Mouse (Mus musculus) MEL (cell line): ENCODE measurements around the gene Elk4. TPM values are rescaled to one million over a fixed set of nuclear protein-coding genes. Genes with fewer than 3 reads are reported as not detected.

Experiments
- DNase-seq: peaks from one replicate; pipeline ENCODE4 v3.0.0; 2011; ENCODE audit warnings: low read depth, low spot score
- H3K27ac ChIP-seq: 2 replicates; pipeline ENCODE4 v1.5.1; 2012; ENCODE audit warnings: low read depth, mild to moderate bottlenecking, control low read depth, low read length, moderate library complexity; ENCODE audit not compliant: control insufficient read depth
- H3K27me3 ChIP-seq, 2 experiments: fragments of 150-350 bp in 1 of 2; sonication (generic) in 1 of 2; 2 replicates each; pipeline ENCODE4 v1.6.1; 2012; ENCODE audit warnings: low read length in 2 of 2, mild to moderate bottlenecking in 2 of 2, improper control_type of control experiment in 1 of 2, moderate library complexity in 1 of 2; ENCODE audit not compliant: insufficient read depth in 2 of 2, control insufficient read depth in 1 of 2
- H3K36me3 ChIP-seq, 2 experiments: 2 replicates each; pipeline ENCODE4 v1.6.1; 2012 to 2014; ENCODE audit warnings: low read length in 2 of 2, improper control_type of control experiment in 1 of 2, inconsistent platforms in 1 of 2, mild to moderate bottlenecking in 1 of 2; ENCODE audit not compliant: insufficient read depth in 2 of 2, control insufficient read depth in 1 of 2
- H3K4me1 ChIP-seq, 2 experiments: fragments of 150-350 bp in 1 of 2; sonication (generic) in 1 of 2; 2 replicates each; pipeline ENCODE4 v1.6.1; 2012; ENCODE audit warnings: low read length in 2 of 2, improper control_type of control experiment in 1 of 2, mild to moderate bottlenecking in 1 of 2; ENCODE audit not compliant: insufficient read depth in 2 of 2, control insufficient read depth in 1 of 2
- H3K4me3 ChIP-seq, 2 experiments: fragments of 150-350 bp in 1 of 2; sonication (generic) in 1 of 2; 2 replicates each; pipeline ENCODE4 v1.5.1; 2012; ENCODE audit warnings: low read depth in 2 of 2, low read length in 2 of 2, mild to moderate bottlenecking in 2 of 2, moderate library complexity in 2 of 2, control low read depth in 1 of 2, improper control_type of control experiment in 1 of 2; ENCODE audit not compliant: control insufficient read depth in 1 of 2, insufficient read depth in 1 of 2
- H3K79me2 ChIP-seq: 2 replicates; pipeline ENCODE4 v1.6.1; 2012; ENCODE audit warnings: mild to moderate bottlenecking, low read length, moderate library complexity; ENCODE audit not compliant: control insufficient read depth, poor library complexity, insufficient read depth
- H3K9ac ChIP-seq: 2 replicates; pipeline ENCODE4 v1.6.1; 2012; ENCODE audit warnings: low read depth, mild to moderate bottlenecking, control low read depth, low read length, moderate library complexity; ENCODE audit not compliant: control insufficient read depth, poor library complexity, severe bottlenecking
- H3K9me3 ChIP-seq: fragments of 150-350 bp; sonication (generic); replicated peaks from 2 replicates; pipeline ENCODE4 v1.6.1; 2012; ENCODE audit warnings: mild to moderate bottlenecking, low read length, improper control_type of control experiment, moderate library complexity; ENCODE audit not compliant: insufficient read depth
- CHD1 ChIP-seq: IDR thresholded peaks from 2 replicates; pipeline ENCODE4 v1.6.1; 2012; ENCODE audit warnings: low read depth, mild to moderate bottlenecking, inconsistent platforms, low read length, improper control_type of control experiment
- CHD2 ChIP-seq: IDR thresholded peaks from 2 replicates; pipeline ENCODE4 v1.6.1; 2011; ENCODE audit warnings: low read length, improper control_type of control experiment
- CTCF ChIP-seq, 3 experiments: IDR thresholded peaks in 2 of 3; conservative IDR thresholded peaks in 1 of 3; 2 replicates each; pipeline ENCODE4 v1.5.1; 2011 to 2012; ENCODE audit warnings: low read length in 3 of 3, low read depth in 2 of 3, mild to moderate bottlenecking in 2 of 3, improper control_type of control experiment in 1 of 3, inconsistent platforms in 1 of 3, mixed read lengths in 1 of 3, moderate library complexity in 1 of 3; ENCODE audit not compliant: control insufficient read depth in 1 of 3, insufficient read depth in 1 of 3, poor library complexity in 1 of 3, severe bottlenecking in 1 of 3
- E2F4 ChIP-seq: IDR thresholded peaks from 2 replicates; pipeline ENCODE4 v1.6.1; 2011; ENCODE audit warnings: low read depth, low read length, improper control_type of control experiment, borderline replicate concordance
- ELF1 ChIP-seq: IDR thresholded peaks from 2 replicates; pipeline ENCODE4 v1.6.1; 2014; ENCODE audit warnings: low read depth, mild to moderate bottlenecking, inconsistent platforms, low read length, improper control_type of control experiment, moderate library complexity
- EP300 ChIP-seq, 2 experiments: IDR thresholded peaks; 2 replicates each; pipeline ENCODE4 v1.6.1; 2011; ENCODE audit warnings: improper control_type of control experiment in 2 of 2, low read length in 2 of 2, low read depth in 1 of 2, mild to moderate bottlenecking in 1 of 2
- ETS1 ChIP-seq: IDR thresholded peaks from 2 replicates; pipeline ENCODE4 v1.6.1; 2012; ENCODE audit warnings: low read depth, mild to moderate bottlenecking, inconsistent platforms, low read length, improper control_type of control experiment, moderate library complexity
- GABPA ChIP-seq: IDR thresholded peaks from 2 replicates; pipeline ENCODE4 v1.6.1; 2012; ENCODE audit warnings: low read depth, mild to moderate bottlenecking, inconsistent platforms, low read length, improper control_type of control experiment, moderate library complexity
- GATA1 ChIP-seq: IDR thresholded peaks from 2 replicates; pipeline ENCODE4 v1.6.1; 2011; ENCODE audit warnings: low read depth, low read length, improper control_type of control experiment
- JUND ChIP-seq: IDR thresholded peaks from 2 replicates; pipeline ENCODE4 v1.6.1; 2011; ENCODE audit warnings: low read depth, mild to moderate bottlenecking, improper control_type of control experiment, low read length
- KAT2A ChIP-seq: conservative IDR thresholded peaks from 2 replicates; pipeline ENCODE4 v1.6.1; 2012; ENCODE audit warnings: low read depth, low read length, improper control_type of control experiment, inconsistent platforms
- MAFK ChIP-seq: IDR thresholded peaks from 2 replicates; pipeline ENCODE4 v1.6.1; 2011; ENCODE audit warnings: low read depth, mild to moderate bottlenecking, low read length, improper control_type of control experiment, borderline replicate concordance
- MAX ChIP-seq: IDR thresholded peaks from 2 replicates; pipeline ENCODE4 v1.6.1; 2011; ENCODE audit warnings: low read length, improper control_type of control experiment
- MEF2A ChIP-seq: IDR thresholded peaks from 2 replicates; pipeline ENCODE4 v1.6.1; 2014; ENCODE audit warnings: low read depth, mild to moderate bottlenecking, inconsistent platforms, low read length, improper control_type of control experiment; ENCODE audit not compliant: poor library complexity, insufficient replicate concordance, severe bottlenecking; ENCODE audit errors: extremely low read depth
- NELFE ChIP-seq: IDR thresholded peaks from 2 replicates; pipeline ENCODE4 v1.6.1; 2011; ENCODE audit warnings: low read depth, low read length, improper control_type of control experiment
- POLR2A ChIP-seq, 2 experiments: IDR thresholded peaks; 2 replicates each; pipeline ENCODE4 v1.6.1; 2011 to 2012; ENCODE audit warnings: low read length in 2 of 2, mild to moderate bottlenecking in 2 of 2, control low read depth in 1 of 2, improper control_type of control experiment in 1 of 2, low read depth in 1 of 2, moderate library complexity in 1 of 2; ENCODE audit not compliant: control insufficient read depth in 1 of 2, insufficient read depth in 1 of 2, poor library complexity in 1 of 2
- POLR2AphosphoS2 ChIP-seq: IDR thresholded peaks from 2 replicates; pipeline ENCODE4 v1.6.1; 2011; ENCODE audit warnings: low read length, improper control_type of control experiment
- POLR2AphosphoS5 ChIP-seq: IDR thresholded peaks from 2 replicates; pipeline ENCODE4 v1.6.1; 2012; ENCODE audit warnings: low read depth, borderline replicate concordance, mild to moderate bottlenecking, inconsistent platforms, low read length, moderate library complexity, mixed read lengths
- RAD21 ChIP-seq: IDR thresholded peaks from 2 replicates; pipeline ENCODE4 v1.6.1; 2011; ENCODE audit warnings: mild to moderate bottlenecking, low read depth, low read length, improper control_type of control experiment
- RCOR1 ChIP-seq: IDR thresholded peaks from 2 replicates; pipeline ENCODE4 v1.6.1; 2012; ENCODE audit warnings: low read depth, mild to moderate bottlenecking, inconsistent platforms, low read length, improper control_type of control experiment
- SIN3A ChIP-seq: IDR thresholded peaks from 2 replicates; pipeline ENCODE4 v1.6.1; 2012; ENCODE audit warnings: low read length, improper control_type of control experiment, inconsistent platforms
- TAL1 ChIP-seq: IDR thresholded peaks from 2 replicates; pipeline ENCODE4 v1.6.1; 2012; ENCODE audit warnings: mild to moderate bottlenecking, inconsistent platforms, low read length, moderate library complexity, mixed read lengths
- TBP ChIP-seq: IDR thresholded peaks from 2 replicates; pipeline ENCODE4 v1.8.0; 2011; ENCODE audit warnings: low read depth, low read length, improper control_type of control experiment
- TCF12 ChIP-seq: IDR thresholded peaks from 2 replicates; pipeline ENCODE4 v1.6.1; 2014; ENCODE audit warnings: low read depth, mild to moderate bottlenecking, inconsistent platforms, low read length, improper control_type of control experiment, moderate library complexity
- USF2 ChIP-seq, 2 experiments: IDR thresholded peaks; 2 replicates each; pipeline ENCODE4 v1.6.1; 2011 to 2012; ENCODE audit warnings: improper control_type of control experiment in 2 of 2, low read length in 2 of 2, borderline replicate concordance in 1 of 2, inconsistent platforms in 1 of 2, low read depth in 1 of 2, mild to moderate bottlenecking in 1 of 2; ENCODE audit not compliant: insufficient read depth in 1 of 2
- ZKSCAN1 ChIP-seq: IDR thresholded peaks from 2 replicates; pipeline ENCODE4 v1.6.1; 2012; ENCODE audit warnings: low read depth, mild to moderate bottlenecking, inconsistent platforms, low read length, improper control_type of control experiment, moderate library complexity
- ZMIZ1 ChIP-seq: IDR thresholded peaks from 2 replicates; pipeline ENCODE4 v1.6.1; 2012; ENCODE audit warnings: low read depth, mild to moderate bottlenecking, inconsistent platforms, low read length, improper control_type of control experiment, moderate library complexity
- ZNF384 ChIP-seq: IDR thresholded peaks from 2 replicates; pipeline ENCODE4 v1.6.1; 2012; ENCODE audit warnings: low read depth, mild to moderate bottlenecking, inconsistent platforms, low read length, improper control_type of control experiment
- polyA plus RNA-seq, 2 experiments: library from polyadenylated mRNA; stranded (reverse) in 1 of 2; unstranded in 1 of 2; fragments of >175 nt in 1 of 2; fragments of >200 nt in 1 of 2; gene quantifications; 2 replicates each; pipeline versions ENCODE4 v1.2.1 to v1.2.4; 2012; ENCODE audit warnings: low replicate concordance in 2 of 2, low read depth in 1 of 2; ENCODE audit not compliant: insufficient read length in 2 of 2, insufficient read depth in 1 of 2, missing spikeins in 1 of 2
- total RNA-seq: library from RNA; depleted of rRNA; stranded (reverse); fragments of 300-350 nt; gene quantifications from 2 replicates; pipeline ENCODE4 v1.2.3, GENCODE M21; 2012

The Elk4 gene
- total and polyA plus RNA-seq, 3 experiments, result 19.4 to 191 (median 20.3) TPM

DNA sequence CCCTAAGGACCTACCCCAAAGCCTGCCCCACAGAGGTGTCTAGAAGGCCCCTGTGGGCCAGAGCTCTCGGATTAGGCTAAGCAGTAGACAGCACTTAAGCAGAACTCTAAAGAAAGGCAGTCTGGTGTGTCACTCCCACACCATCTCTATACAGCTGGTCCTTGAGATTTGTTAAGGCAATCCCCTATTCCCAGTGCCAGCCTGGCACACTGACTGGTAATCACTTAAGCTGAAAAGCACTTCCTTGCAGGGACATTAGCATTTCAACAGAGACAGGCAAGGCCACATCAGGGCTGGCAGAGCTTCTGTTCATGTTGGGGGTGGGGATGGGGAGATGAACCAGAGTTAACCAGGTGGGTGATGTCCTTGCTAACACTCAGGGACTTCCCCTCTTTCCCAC lies 57.6 kb downstream of the Elk4 start:
- TF ChIP-seq NELFE, result no peak
- TF ChIP-seq KAT2A, result no peak
- no peak for TF ChIP-seq GATA1
- TF ChIP-seq CHD2, result no peak
- TF ChIP-seq EP300 (IDR thresholded peaks at IDR 0.05; ENCODE audit: low read depth in 1 of 2, low read length in 2 of 2), result no peak
- no peak for TF ChIP-seq E2F4
- TF ChIP-seq POLR2AphosphoS5, result no peak
- TF ChIP-seq TBP, result no peak
- no peak for TF ChIP-seq POLR2AphosphoS2
- TF ChIP-seq TCF12, result no peak
- no peak for TF ChIP-seq ZMIZ1
- TF ChIP-seq USF2 (IDR thresholded peaks at IDR 0.05; ENCODE audit: borderline replicate concordance in 1 of 2, insufficient read depth in 1 of 2, low read depth in 1 of 2, low read length in 2 of 2), result no peak
- TF ChIP-seq MEF2A, result no peak
- TF ChIP-seq ELF1, result no peak
- TF ChIP-seq SIN3A, result no peak
- TF ChIP-seq RAD21, result no peak
- no peak for TF ChIP-seq MAFK
- no peak for TF ChIP-seq JUND
- Histone ChIP-seq H3K27ac (no peak overlapping the region), H3K79me2 (no peaks in the 10 kb centered on the region), H3K9ac (no peak overlapping the region), H3K9me3 (no peaks in the 10 kb centered on the region), H3K4me3 (no peak overlapping the region), H3K27me3 (peaks cover 9 to 11% of the 10 kb centered on the region in 2 experiments), H3K4me1 (peaks cover 2 to 26% of the 10 kb centered on the region in 2 experiments), H3K36me3 (peaks cover 0 to 10% of the 10 kb centered on the region in 2 experiments; a peak in 2 of 4 replicates)
- no peak for DNase-seq

DNA sequence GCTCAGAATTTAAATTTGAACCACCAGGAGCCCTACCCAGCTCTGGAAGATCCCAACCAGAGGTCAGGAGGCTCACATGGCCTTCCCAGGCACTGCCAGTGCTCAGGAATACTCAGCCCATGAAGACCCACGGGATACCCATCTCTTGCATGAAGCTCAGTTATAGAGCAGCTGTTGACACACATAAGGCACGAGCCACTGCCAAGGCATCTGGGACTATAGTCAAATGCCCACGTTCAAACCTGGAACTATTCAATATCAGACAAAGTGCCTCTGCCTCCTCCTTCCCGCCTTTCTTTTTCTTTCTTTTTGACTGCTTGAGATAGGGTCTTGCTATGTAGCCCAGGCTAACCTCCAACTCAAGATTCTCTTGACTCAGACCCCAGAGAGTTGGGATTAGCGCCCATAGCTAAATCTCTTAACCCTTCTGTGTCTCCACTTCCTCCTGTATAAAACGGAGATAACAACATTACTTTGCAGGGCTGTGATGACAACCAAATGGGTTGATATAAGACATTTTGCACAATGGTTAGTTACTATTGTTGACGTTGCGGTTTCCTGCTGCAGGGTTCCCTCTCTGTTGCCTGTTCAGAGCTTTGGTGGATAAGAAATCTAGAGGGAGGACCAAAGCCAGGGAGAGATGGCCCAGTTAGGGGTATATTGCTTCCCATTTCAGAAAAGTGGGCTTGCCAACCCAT lies 58.2 kb downstream of the Elk4 start:
- Histone ChIP-seq H3K4me1 (peaks cover 2 to 20% of the 10 kb centered on the region in 2 experiments; a peak in 3 of 4 replicates), H3K79me2 (no peaks in the 10 kb centered on the region), H3K9me3 (no peaks in the 10 kb centered on the region), H3K36me3 (peaks cover 0 to 8% of the 10 kb centered on the region in 2 experiments; a peak in 2 of 4 replicates), H3K9ac (no peak overlapping the region)
- no peak for TF ChIP-seq RAD21
- TF ChIP-seq NELFE, result no peak
- TF ChIP-seq TAL1, result 0 out of 2 replicates have a peak, but pooled peaks have one; percentile 21
- no peak for TF ChIP-seq ZKSCAN1
- TF ChIP-seq TCF12, result peak; percentile 49
- no peak for TF ChIP-seq ZNF384
- no peak for TF ChIP-seq GABPA
- no peak for TF ChIP-seq CHD1
- peak; percentile 64; the same call in 1 of the 2 replicates for TF ChIP-seq GATA1
- no peak for TF ChIP-seq USF2 (IDR thresholded peaks at IDR 0.05; ENCODE audit: borderline replicate concordance in 1 of 2, insufficient read depth in 1 of 2, low read depth in 1 of 2, low read length in 2 of 2)
- no peak for TF ChIP-seq JUND
- no peak for TF ChIP-seq MAX
- peak; percentile 70; the same call in 1 of the 2 replicates for TF ChIP-seq RCOR1
- no peak for TF ChIP-seq ZMIZ1
- TF ChIP-seq EP300 (IDR thresholded peaks at IDR 0.05; ENCODE audit: low read depth in 1 of 2, low read length in 2 of 2), result peak; percentile 52 to 57
- TF ChIP-seq ETS1, result peak; percentile 47; the same call in 1 of the 2 replicates
- no peak for TF ChIP-seq CHD2
- TF ChIP-seq POLR2A (IDR thresholded peaks at IDR 0.05; ENCODE audit: control insufficient read depth in 1 of 2, insufficient read depth in 1 of 2, low read depth in 1 of 2, low read length in 2 of 2, poor library complexity in 1 of 2), result no peak
- no peak for TF ChIP-seq CTCF (IDR thresholded peaks at IDR 0.05 in 2 of 3, conservative IDR thresholded peaks at IDR 0.05 in 1 of 3; ENCODE audit: control insufficient read depth in 1 of 3, insufficient read depth in 1 of 3, low read depth in 2 of 3, low read length in 3 of 3, poor library complexity in 1 of 3, severe bottlenecking in 1 of 3)
- TF ChIP-seq MEF2A, result no peak
- no peak for TF ChIP-seq SIN3A
- TF ChIP-seq, all 39 proteins: peak for 6
- peaks cover 9 to 11% of the 10 kb centered on the region in 2 experiments for H3K27me3 ChIP-seq
- DNase-seq, result peak; percentile 66
- H3K4me3 ChIP-seq, result no peak overlapping the region
- no peak overlapping the region for H3K27ac ChIP-seq
